Mouse (Mus musculus) erythroblast, embryonic 14.5 days (primary cell): ENCODE measurements around the gene Gm49380. TPM values are rescaled to one million over a fixed set of nuclear protein-coding genes. Genes with fewer than 3 reads are reported as not detected.

Experiments
- H3K27me3 ChIP-seq: 2 replicates; pipeline ENCODE4 v1.6.1; 2012; ENCODE audit warnings: inconsistent platforms; ENCODE audit not compliant: control insufficient read depth
- H3K36me3 ChIP-seq: 2 replicates; pipeline ENCODE4 v1.6.1; 2012; ENCODE audit warnings: mild to moderate bottlenecking, inconsistent platforms; ENCODE audit not compliant: control insufficient read depth
- H3K4me1 ChIP-seq: 2 replicates; pipeline ENCODE4 v1.6.1; 2012; ENCODE audit warnings: inconsistent platforms; ENCODE audit not compliant: control insufficient read depth
- H3K4me3 ChIP-seq: replicated peaks from 2 replicates; pipeline ENCODE3; 2012; ENCODE audit warnings: moderate library complexity, mild to moderate bottlenecking, inconsistent platforms
- H3K9me3 ChIP-seq: 2 replicates; pipeline ENCODE4 v1.6.1; 2012; ENCODE audit warnings: low read length, inconsistent platforms, mixed read lengths; ENCODE audit not compliant: control insufficient read depth
- GATA1 ChIP-seq: IDR thresholded peaks from 2 replicates; pipeline ENCODE4 v1.6.1; 2012; ENCODE audit warnings: low read length, inconsistent platforms, mixed read lengths
- TAL1 ChIP-seq: IDR thresholded peaks from 3 replicates; pipeline ENCODE4 v1.6.1; 2012; ENCODE audit warnings: low read length, inconsistent platforms, mixed read lengths
- polyA plus RNA-seq: library from polyadenylated mRNA; stranded (reverse); fragments of >175 nt; gene quantifications from 2 replicates; pipeline ENCODE4 v1.2.3, GENCODE M21; 2012

Gm49380 gene
- polyA plus RNA-seq, 1 experiment: not detected

DNA sequence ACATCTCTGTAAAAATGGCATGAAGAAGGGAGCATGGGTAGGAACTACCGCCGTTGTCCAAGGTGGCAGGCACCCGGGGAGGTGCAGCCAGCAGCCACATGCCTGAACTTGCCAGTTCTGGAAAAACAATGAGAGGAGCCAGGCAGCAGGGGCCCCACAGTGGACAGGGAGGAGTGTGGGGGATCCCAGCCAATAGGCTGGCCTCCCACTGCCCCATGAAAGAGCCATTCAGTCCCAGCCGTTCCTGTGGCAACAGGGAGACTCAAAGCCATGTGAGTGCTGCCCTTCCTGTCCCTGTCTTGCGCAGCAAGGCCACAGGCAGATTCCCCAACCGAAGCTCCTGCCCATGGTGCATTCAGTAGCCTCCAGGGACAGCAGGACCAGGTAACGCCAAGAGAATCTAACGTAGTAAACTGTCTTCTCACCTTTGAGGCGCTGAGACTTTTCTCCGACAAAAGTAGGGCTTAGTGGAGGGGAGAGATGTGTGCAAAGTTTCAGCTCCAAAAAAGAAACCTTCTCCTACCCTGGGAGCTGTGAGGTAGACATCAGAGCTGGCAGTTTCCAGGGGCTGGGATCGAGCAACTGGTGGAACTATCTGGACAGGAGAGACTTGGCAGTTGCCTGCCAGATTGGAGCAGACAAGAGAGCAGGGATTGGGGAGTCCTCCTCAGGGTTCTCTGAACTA, 41.2 kb downstream of the Gm49380 start:
- Histone ChIP-seq H3K36me3 (no peaks in the 10 kb centered on the region), H3K27me3 (peaks cover 20% of the 10 kb centered on the region), H3K4me1 (peaks cover 6% of the 10 kb centered on the region), H3K4me3 (no peak overlapping the region), H3K9me3 (no peaks in the 10 kb centered on the region)
- TF ChIP-seq GATA1 (no peak), TAL1 (no peak)

DNA sequence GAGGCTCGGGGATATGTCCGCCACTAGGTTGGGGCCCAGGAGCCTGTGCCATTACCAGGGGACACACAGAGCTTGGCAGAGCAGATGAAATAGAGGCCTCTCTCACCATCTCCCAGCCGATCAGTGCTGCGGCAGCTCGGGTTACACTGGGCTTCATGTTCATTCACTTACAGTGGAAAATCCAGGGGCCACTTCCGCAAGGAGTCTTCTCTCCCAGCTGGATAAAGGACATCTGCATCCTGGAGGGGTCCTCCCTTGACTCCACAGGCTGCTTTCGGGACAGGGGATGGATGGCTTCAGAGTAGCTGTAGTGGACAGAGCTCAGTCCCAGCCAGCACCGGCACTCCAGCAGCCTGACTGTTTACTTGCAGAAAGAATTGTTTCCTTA, 42.5 kb downstream of the Gm49380 start:
- Histone ChIP-seq H3K4me3 (no peak overlapping the region), H3K27me3 (peaks cover 20% of the 10 kb centered on the region), H3K9me3 (no peaks in the 10 kb centered on the region), H3K4me1 (peaks cover 11% of the 10 kb centered on the region), H3K36me3 (no peaks in the 10 kb centered on the region)
- TF ChIP-seq GATA1 (no peak), TAL1 (no peak)

DNA sequence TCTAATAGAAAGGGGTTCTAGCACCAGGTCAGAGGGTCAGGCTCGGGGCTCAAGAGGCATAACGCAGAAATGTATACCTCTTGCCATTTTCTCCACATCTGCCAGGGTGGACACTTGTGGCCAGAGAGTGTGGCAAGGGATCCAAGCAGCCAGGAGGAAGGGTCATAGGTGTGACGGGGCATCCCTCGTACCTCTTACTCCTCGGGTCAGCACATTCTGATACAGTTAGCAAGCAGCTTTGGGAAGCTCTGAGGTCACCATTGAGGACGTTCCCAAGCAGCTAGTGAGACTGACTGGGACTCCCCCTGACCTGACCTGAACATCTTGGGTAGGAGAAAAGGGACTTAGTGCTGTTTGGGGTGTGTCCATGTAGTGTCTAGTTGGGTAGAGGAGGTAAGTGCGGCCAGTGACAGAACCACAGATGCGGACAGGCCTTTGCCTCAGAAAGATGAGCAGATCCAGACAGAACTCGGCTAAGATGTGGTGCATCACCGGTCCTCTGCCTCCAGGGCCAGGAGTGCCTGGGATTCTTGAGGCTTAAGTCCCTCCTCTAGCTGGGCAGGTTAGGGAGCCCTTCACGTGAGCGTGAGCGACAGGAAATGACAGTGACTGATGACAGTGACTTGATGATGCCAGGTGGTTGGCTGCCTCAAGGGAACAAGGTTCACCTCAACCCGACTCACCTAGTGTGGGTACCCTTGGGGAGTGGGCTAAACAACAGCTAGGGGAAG, 43.0 kb downstream of the Gm49380 start:
- Histone ChIP-seq H3K9me3 (no peaks in the 10 kb centered on the region), H3K4me1 (peaks cover 11% of the 10 kb centered on the region), H3K36me3 (no peaks in the 10 kb centered on the region), H3K27me3 (peaks cover 20% of the 10 kb centered on the region), H3K4me3 (no peak overlapping the region)
- TF ChIP-seq TAL1 (no peak), GATA1 (no peak)

DNA sequence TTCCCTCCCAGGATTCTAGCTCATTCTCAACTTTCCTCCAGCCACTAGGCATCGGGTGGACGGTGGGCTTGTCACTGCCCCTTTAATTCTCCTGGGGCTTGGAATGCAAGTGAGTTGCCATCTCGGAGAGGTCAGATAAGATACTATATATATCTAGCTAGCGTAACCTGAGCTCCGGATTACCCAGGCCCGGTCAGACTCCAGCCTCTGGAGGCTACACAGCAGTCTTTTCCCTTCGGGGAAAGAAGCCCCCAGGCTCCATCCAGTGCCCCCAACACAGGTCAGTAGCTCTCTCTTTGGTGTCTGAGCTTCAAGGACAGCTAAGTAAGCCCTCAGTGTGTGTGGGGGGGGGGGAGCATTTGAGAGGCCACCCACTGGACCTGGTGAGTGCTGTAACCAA, 44.0 kb downstream of the Gm49380 start:
- Histone ChIP-seq H3K27me3 (peaks cover 20% of the 10 kb centered on the region), H3K36me3 (no peaks in the 10 kb centered on the region), H3K4me3 (no peak overlapping the region), H3K9me3 (no peaks in the 10 kb centered on the region), H3K4me1 (peaks cover 14% of the 10 kb centered on the region)
- TF ChIP-seq TAL1: no peak
- no peak for TF ChIP-seq GATA1

DNA sequence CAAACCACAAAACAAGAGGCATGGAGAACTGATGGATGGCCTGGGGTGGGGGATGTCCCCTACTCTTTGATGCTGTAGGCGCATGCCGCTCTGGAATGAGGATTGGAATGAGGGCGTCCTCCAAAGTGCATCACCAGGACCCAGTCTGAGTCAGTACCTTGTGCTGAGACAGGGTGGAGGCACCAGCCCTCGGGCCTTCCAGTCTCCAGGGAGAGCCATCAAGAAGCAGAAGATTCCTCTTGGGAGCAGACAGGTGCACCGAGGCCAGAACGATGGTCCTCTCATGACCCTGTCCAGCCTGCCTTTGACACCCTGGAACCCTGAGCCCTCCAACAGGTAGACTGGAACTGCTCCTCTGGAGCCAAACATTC, 45.4 kb downstream of the Gm49380 start:
- peaks cover 17% of the 10 kb centered on the region for H3K27me3 ChIP-seq
- TF ChIP-seq TAL1 (no peak), GATA1 (no peak)
- no peaks in the 10 kb centered on the region for H3K36me3 ChIP-seq
- H3K4me1 ChIP-seq: peaks cover 14% of the 10 kb centered on the region
- H3K9me3 ChIP-seq: no peaks in the 10 kb centered on the region
- H3K4me3 ChIP-seq: no peak overlapping the region

DNA sequence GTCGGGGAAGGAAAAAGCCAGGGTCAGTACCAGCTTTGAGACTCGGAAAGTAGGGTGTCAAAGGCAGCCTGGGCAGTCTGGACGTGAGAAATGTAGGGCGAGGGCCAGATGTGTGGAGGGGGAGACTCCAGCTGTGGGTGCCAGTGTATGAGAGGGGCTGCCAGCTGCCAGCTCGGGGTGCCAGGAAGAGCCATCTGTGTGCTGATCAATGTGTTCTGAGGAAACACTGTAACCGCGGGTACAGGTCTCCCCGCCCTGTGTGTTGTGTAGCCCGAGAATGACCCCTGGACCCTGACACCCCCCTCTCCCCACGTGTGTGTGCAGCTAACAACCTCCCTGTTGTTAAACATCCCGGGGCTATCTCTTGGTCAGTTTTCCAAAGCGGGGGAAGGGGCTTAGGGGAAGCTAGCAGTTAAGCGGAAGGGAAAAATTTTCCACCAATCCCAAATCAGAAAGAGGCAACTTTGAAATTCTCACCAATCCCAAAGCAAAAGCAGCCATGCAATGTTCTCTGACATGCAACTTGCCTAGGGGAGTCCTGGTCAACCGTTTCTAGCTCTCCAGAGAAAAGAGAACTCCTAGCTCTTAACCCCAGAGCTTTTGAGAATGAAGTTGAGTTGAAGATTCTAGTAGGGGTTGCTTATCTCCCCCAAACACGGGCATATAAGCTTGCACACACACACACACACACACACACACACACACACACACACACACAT, 45.9 kb downstream of the Gm49380 start:
- Histone ChIP-seq H3K4me1 (peaks cover 14% of the 10 kb centered on the region), H3K27me3 (peaks cover 16% of the 10 kb centered on the region), H3K9me3 (no peaks in the 10 kb centered on the region), H3K4me3 (peak overlapping the region; percentile 62), H3K36me3 (no peaks in the 10 kb centered on the region)
- TF ChIP-seq GATA1 (no peak), TAL1 (no peak)

DNA sequence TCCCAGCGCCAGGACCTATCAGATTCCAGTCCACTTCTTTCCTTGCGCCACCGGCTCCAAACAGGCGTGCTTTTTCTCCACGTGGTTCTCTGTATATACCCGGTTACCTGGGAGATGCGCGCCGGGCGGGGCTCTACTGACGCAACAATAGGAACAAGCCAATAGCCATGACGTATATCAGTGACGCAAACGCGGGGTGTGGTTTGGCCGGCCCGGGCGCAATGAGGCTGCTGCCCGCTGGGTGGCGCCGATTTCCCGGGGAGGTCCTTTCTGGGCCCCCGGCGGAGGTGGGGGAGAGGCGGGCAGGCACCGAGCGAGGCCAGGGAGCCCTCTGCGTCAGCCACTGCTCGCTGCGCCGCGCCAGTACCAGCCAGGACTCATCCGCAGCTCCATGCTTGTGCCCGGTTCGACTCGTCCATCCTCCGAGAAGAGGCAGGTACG, 46.5 kb downstream of the Gm49380 start, which contains the start of gene Usp2:
Gene Usp2, plus strand, starts transcription at position 237 of the 441 bp plus-strand sequence.
- Histone ChIP-seq H3K4me1 (peaks cover 14% of the 10 kb centered on the region), H3K36me3 (no peaks in the 10 kb centered on the region), H3K9me3 (no peaks in the 10 kb centered on the region), H3K4me3 (peak within 1 kb of the TSS; percentile 62), H3K27me3 (peaks cover 13% of the 10 kb centered on the region)
- no peak for TF ChIP-seq TAL1
- TF ChIP-seq GATA1: no peak

DNA sequence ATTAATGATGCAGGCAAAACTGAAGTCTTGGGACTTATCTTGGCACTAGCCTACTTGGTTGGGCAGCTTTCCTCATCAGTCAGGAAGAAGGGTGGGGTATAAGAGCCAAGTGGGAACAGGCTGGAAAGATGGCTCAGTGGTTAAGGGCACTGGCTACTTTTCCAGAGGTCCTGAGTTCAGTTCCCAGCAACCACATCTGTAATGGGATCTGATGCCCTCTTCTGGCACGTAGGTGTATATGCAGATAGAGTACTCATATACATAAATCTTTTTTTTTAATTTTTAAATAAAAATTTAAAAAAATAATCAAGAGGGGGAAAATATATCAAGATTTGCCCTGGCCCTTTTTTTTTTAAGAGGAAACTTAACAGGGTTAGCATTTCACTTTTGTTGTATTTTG, 48.1 kb downstream of the Gm49380 start:
- Histone ChIP-seq H3K27me3 (peaks cover 3% of the 10 kb centered on the region), H3K4me3 (no peak overlapping the region), H3K36me3 (no peaks in the 10 kb centered on the region), H3K4me1 (peaks cover 14% of the 10 kb centered on the region), H3K9me3 (no peaks in the 10 kb centered on the region)
- TF ChIP-seq GATA1 (no peak), TAL1 (no peak)

DNA sequence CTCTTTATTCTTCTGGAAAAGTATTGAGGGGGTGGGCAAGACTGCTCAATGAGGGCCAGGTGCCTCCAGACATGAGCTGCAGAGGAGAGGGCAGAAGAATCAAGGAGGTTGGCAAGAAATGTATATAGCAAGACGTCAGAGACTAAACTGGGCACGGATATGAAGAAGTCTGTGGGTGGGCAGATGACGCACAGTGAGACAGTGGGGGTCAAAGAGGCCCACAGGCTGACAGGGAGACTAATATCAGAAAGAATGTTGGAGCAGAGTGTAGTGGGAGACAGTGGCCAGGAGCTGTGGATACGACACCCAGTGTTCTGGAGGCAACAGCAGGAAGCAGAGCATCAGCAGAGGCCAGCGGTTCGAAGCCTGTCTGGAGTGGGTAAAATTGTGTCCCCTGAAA, 54.7 kb downstream of the Gm49380 start:
- H3K9me3 ChIP-seq: no peaks in the 10 kb centered on the region
- peaks cover 6% of the 10 kb centered on the region for H3K27me3 ChIP-seq
- TF ChIP-seq GATA1 (no peak), TAL1 (no peak)
- H3K36me3 ChIP-seq: no peaks in the 10 kb centered on the region
- H3K4me3 ChIP-seq: no peak overlapping the region
- no peaks in the 10 kb centered on the region for H3K4me1 ChIP-seq
